Mouse (Mus musculus) MN1 (cell line): ENCODE results near the gene Srgap3.
"Not testable (repeated sequence)": the region's sequence is repeated elsewhere in the genome, so short reads cannot be mapped to it uniquely, and the experiment has no call there.

Experiments used
- DNase-seq: peaks from one replicate; pipeline ENCODE4 v3.0.0-alpha.2; 2016; ENCODE audit warnings: low spot score

The Srgap3 gene

DNA sequence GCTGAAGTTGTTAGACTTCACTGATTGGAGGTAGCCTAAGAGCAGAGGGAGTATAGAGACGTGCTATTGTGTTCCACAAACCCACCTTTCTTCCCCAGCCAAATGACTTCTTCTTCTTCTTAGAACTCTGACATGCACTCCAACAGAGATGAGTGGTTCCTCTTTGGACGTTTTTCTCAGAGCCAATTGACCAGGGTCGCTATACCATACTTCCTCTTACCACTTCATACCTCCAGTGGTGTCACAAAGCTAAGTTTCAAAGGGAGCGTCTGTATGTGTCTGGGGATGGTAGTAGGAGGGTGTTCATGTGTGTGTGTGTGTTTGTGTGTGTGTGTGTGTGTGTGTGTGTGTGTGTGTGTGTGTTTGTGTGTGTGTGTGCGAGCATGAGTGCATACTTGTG is 195.1 kb downstream of the Srgap3 start:
- DNase-seq: no peak

DNA sequence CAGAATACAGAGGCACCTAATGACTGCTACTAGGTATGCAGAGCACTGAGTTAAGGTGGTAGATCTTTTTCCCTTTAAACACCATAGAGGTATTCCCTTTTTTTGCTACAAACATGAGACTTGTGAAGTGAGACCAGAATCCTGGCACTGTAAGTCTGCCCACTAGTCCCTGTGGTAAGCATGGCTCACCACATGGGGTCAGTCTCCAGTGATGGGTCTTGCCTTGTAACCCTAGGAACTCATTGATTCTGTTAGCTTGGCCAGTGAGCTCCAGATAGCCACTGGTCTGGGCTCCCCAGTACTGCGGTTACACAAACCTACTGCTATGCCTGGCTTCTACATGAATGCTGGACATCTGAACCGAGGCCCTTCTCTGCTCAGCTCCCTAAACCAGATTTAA is 204.8 kb downstream of the Srgap3 start:
- peak; percentile 21 for DNase-seq

DNA sequence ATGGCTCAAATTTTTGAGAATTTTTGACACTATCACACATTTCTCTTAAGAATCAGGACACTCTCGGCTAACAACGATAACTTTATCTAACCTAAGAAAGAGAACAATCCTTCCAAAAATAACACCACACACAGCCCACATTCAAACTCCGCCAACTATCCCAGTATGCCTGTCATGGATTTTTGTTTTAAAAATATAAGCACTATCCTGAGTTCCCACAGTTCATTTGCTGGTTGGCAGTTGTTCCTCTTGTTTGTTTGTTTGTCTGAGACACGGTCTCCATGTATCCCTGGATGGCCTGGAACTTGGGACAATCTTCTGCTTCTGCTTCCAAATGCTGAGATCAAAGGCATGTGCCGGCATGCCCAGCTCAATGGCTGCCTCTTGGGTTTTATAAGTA is 205.3 kb downstream of the Srgap3 start:
- no peak for DNase-seq

- no peak for DNase-seq
Observed at GRCm38 (mm10) chr6:112739635-112740034, 207.4 kb downstream of the Srgap3 start.

GRCm38 (mm10) chr6:112738924-112739323 is 208.1 kb downstream of the Srgap3 start:
- no peak for DNase-seq

DNA sequence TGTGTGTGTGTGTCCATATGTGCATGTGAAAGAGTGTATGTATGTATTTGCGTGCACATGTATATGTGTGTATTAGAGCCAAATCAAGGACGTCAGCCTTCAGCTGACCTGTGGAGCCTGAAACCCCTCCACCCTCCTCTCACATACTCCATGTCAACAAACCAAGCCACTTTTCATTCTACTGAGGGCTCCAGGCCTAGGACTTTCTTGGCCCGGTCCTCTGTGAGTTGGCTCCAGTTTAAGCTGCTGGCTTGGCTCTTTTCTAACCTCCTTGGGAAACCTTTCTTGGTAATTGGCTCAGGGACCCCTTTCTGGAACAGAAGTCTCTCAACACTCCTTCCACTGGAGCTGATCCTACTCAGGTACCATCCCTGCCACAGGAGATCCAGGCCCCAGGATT is 210.6 kb downstream of the Srgap3 start:
- DNase-seq: no peak

DNA sequence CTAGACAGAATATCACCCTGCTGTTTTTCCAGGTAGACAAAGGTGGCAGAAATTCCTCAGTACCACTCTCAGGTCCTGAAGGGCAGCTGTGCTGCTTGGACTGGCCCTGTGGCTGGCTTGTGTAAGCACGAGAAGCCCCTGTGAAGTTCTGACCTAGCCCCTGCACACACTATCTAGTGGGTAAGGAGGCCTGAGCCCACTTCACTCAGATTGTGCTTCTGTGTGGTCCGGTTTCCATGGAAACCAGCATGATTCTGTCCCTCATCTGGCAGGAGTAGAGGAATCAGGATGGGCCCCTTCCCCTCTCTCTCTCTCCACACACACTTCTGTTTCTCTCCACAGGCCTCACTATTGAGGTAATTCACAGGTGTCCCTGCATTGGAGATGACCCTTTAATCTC is 212.0 kb downstream of the Srgap3 start:
- DNase-seq: no peak

- DNase-seq: no peak
Observed at GRCm38 (mm10) chr6:112733942-112734341, 213.1 kb downstream of the Srgap3 start.

DNA sequence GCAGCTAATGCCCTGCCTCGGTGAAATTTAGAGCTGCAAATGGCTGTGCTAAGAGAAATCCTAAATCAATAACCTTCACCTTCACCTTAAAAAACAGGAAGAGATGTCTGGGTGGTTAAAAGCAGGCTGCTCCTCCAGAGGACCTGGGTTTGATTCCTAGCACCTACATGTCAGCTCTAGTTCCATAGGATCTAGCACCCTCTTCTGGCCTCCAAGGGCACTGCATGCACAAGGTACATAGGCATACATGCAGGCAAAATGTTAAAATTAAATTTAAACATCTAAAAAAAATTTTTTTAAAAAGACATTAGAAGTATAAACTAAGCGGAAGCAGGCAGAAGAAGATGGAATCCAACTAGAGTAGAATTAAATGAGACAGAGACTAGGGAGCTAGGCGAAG is 214.6 kb downstream of the Srgap3 start:
- DNase-seq: no peak

GRCm38 (mm10) chr6:112731386-112731785 is 215.7 kb downstream of the Srgap3 start:
- no peak for DNase-seq

DNA sequence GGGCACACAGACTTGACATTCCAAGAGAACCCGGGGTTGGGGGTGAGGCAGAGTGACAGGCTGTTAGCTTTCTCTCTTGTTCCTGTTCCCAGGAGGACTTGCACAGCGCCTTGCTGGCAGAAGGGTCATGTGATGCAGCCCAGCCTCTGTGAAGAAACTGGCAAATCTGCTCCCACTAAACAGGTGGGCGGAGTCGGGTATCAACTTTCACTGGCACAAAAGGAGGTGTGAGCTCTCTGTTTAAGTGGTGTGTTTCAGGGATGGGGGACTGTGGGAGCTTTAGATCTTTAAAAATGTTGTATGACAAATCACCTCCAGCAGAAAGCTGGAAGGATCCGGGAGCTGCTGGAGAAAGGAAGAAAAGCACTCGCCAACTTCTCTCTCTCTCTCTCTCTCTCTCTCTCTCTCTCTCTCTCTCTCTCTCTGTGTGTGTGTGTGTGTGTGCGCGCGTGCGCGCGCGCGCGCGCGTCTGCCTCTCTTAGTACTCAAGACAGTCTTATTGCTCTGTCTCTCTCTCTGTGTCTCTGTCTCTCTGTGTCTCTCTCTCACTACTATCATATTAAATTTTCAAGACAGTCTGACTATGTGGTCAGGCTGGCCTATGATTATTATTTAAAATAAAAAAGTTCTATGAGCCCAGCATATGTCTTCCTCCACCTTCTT is 218.2 kb downstream of the Srgap3 start:
- DNase-seq: peak; percentile 51

DNA sequence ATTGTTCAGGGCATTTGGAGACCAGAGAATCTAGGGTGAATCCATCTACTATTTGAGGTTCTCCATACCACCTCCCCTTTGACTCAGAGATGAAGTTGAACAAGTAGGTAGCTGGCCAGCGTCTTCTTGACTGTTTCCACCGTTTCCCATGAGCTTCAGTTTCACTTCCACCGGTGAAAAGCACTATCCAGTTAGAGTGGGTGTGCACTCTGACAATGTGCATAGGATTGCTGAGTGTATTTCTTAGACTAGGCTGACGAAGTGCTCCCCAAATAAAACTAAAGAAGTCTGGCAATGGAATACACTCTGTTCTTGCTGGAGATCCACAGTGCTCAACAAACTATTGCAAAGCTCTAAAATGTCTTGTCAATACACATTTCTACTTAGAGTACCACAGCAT is 221.6 kb downstream of the Srgap3 start:
- no peak for DNase-seq

DNA sequence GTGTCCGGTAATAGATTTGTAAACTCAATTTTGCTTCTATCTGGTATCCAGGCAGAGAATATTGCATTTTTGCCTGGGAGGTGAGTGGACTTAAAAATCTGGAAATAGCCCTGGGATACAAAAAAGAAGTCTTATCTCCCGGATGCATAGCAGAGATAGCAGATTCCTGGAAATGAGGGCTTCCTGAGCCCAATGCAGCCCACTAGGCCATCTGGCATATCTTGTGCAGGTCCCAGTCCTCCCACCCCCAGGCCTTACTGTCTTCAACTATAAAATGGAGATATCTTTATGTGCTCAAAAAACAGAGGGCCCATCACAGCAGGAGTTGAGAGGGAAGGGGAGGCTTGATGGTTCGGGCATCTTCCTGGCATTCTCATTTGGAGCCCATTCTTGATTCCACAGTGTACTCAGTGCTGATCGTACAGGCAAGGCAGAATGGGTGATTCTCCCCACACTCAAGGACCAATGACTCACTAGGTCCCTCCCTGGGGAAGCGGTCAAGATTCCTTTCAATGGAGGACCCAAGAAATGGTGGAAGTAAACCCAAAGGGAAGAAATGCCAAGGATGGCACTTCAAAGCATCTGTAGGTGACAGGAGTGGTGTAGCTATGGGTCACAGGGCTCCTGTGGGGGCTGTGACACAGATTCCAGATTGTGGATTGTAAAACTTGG is 226.5 kb downstream of the Srgap3 start:
- no peak for DNase-seq

- DNase-seq: no peak
Observed at GRCm38 (mm10) chr6:112719983-112720382, 227.1 kb downstream of the Srgap3 start.

DNA sequence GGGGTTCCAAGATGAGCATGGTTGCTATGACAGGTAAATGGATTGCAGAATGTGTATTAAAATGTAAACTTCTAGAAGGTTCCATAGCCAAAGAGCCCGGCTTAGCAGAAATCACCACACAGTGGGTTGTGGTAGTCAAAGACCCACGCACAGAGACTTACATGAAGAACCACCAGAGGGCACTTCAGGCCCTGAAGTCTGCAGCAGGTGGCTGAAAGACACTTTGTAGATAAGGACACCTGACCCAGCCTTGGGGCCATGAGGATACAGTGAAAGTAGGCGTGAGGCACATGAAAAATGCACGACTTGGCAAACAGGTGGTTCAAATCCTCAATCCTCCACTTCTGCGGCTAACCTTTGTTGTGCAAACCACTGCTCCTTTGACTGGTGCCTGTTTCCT is 229.9 kb downstream of the Srgap3 start:
- DNase-seq: no peak

GRCm38 (mm10) chr6:112713951-112714350 is 233.1 kb downstream of the Srgap3 start:
- DNase-seq: no peak

DNA sequence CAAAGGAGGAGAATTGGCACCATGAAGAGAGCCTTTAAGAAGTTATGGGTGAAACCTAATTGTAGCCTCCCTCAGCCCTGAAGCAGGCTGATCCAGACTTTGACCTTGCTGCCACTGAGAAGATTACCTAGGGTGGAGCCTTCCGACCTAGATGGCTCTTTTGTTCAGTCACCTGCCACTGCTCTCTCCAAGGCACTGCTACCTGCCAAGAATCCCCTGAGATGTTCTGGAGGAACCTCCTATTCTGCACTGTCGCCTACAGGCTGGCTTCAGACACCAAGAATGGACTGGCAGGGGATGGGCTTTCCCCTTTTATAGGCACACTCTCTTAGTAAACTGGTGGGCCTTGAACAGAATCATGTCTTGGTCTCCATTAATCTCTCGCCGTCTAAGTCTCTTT is 244.8 kb downstream of the Srgap3 start:
- DNase-seq: not testable (repeated sequence)

- peak; percentile 53 for DNase-seq
Observed at GRCm38 (mm10) chr6:112700392-112700791, 246.7 kb downstream of the Srgap3 start.

DNA sequence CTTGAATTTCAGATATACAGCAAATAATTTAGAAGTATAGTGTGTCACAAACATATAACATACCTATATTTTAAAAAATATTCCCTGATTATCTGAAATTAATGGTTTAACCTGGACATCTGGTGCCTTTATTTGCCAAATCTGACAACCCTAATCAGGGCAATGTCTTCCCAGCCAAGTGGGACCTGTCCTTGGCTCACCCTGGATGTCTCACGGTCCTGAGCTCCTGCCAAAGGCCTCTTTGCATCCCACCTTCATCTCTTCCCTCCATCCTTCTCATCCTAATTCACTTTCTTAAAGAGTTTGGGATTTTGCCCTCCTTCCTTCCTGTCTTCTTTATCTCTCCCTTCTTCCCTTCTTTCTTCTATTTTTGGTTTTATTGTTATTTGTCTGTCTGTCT is 248.0 kb downstream of the Srgap3 start:
- DNase-seq: no peak

- peak; percentile 92 for DNase-seq
Observed at GRCm38 (mm10) chr6:112696056-112696950, 250.8 kb downstream of the Srgap3 start, which contains the start of gene Rad18. Gene Rad18, minus strand, starts transcription at chr6:112696686.

- no peak for DNase-seq
Observed at GRCm38 (mm10) chr6:112694492-112694891, 252.6 kb downstream of the Srgap3 start.

GRCm38 (mm10) chr6:112691523-112691922 is 255.5 kb downstream of the Srgap3 start:
- no peak for DNase-seq

DNA sequence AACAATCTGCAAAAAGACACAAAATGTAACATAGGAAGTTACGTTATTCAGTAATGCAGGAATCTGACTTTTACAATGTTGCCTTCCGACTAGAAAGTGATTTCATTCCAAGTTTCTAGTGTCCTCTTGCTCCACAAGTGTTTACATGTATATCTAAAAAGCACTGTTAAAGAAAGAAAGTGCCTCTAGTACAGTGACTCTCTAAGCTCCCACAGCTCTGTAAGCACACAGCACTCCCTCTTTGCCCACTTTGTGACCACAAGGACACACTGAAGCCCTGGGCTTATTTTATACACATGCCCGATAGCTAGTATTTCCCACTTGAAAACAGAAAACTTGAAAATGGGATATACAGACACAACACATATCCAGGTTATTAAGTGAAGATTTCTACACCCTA is 259.0 kb downstream of the Srgap3 start:
- DNase-seq: no peak
